Mouse (Mus musculus): Measurements from ENCODE around the gene Trp53i11. TPM values are rescaled to one million over a fixed set of nuclear protein-coding genes. Genes with fewer than 3 reads are reported as not detected.

The Trp53i11 gene
- total and polyA plus RNA-seq, 2 experiments from 2014 or later, result 17.4 to 77.2 TPM

DNA sequence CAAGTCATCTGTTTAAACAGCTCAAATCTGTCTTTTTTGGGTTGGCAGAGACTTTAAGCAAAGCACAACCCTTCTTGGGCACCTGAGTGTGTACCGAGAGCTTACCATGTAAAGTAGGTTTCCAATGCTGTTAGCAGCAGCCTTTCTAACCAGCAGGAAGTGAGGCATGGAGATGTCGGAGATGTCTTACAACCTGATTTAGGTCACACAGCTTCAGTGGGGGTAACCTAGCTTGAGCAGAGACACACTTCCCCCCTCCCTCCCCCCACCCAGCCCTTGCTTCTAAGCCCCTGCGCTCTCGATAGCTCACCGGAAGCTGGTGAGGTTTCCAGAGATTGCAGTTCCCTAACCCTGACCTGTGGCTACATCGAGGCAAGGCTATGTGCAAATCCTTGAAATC lies 17.2 kb downstream of the Trp53i11 start:
- Histone ChIP-seq H3K9ac (replicated peaks; ENCODE audit: low read depth, low read length) (no peak overlapping the region), H3K9me3 (replicated peaks; ENCODE audit: control insufficient read depth, low read length) (no peaks in the 10 kb centered on the region), H3K36me3 (replicated peaks; ENCODE audit: control insufficient read depth, insufficient read depth, low read length) (peaks cover 45% of the 10 kb centered on the region), H3K27me3 (ENCODE audit: control insufficient read depth, insufficient read depth, low read length) (no peaks in the 10 kb centered on the region), H3K4me2 (ENCODE audit: low read depth, low read length) (no peak overlapping the region), H3K27ac (ENCODE audit: low read depth) (no peak overlapping the region), H3K4me3 (ENCODE audit: low read depth, low read length) (no peak overlapping the region), H3K4me1 (ENCODE audit: control insufficient read depth, insufficient read depth) (no peaks in the 10 kb centered on the region)
- 76% methylated on average over 6 of the region's 6 CpGs for WGBS
- TF ChIP-seq EP300 (IDR thresholded peaks at IDR 0.05; ENCODE audit: low read depth) (no peak), CTCF (IDR thresholded peaks at IDR 0.05; ENCODE audit: low read depth) (no peak)
- ATAC-seq (ENCODE audit: insufficient read depth, low read depth) (no peak), DNase-seq (ENCODE audit: low spot score) (no peak)

DNA sequence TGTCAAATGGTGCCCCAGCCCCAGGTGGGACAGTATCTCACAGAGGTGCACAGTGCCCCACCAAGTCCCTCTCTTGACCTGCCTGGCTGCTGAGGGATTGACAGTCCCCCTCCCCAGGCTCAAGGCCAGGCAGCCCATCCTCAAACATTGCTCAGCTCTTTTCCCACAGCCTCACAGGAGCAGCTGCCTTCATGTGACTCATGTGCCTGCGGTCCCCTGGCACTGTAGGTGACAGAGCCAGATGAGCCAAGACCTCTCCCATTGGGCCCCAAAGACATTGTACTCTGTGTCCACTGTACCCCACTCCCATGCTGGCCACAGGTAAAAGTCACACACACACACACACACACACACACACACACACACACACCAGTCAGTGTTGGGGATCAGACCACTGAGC lies 18.8 kb downstream of the Trp53i11 start:
- DNase-seq (ENCODE audit: low spot score) (no peak), ATAC-seq (ENCODE audit: insufficient read depth, low read depth) (no peak)
- TF ChIP-seq EP300 (IDR thresholded peaks at IDR 0.05; ENCODE audit: low read depth) (no peak), CTCF (IDR thresholded peaks at IDR 0.05; ENCODE audit: low read depth) (no peak)
- Histone ChIP-seq H3K27me3 (ENCODE audit: control insufficient read depth, insufficient read depth, low read length) (no peaks in the 10 kb centered on the region), H3K27ac (ENCODE audit: low read depth) (no peak overlapping the region), H3K4me2 (ENCODE audit: low read depth, low read length) (no peak overlapping the region), H3K4me1 (ENCODE audit: control insufficient read depth, insufficient read depth) (no peaks in the 10 kb centered on the region), H3K36me3 (replicated peaks; ENCODE audit: control insufficient read depth, insufficient read depth, low read length) (peaks cover 56% of the 10 kb centered on the region), H3K9me3 (replicated peaks; ENCODE audit: control insufficient read depth, low read length) (no peaks in the 10 kb centered on the region), H3K9ac (replicated peaks; ENCODE audit: low read depth, low read length) (no peak overlapping the region), H3K4me3 (ENCODE audit: low read depth, low read length) (no peak overlapping the region)
- WGBS, result 90% methylated on average over 1 of the region's 1 CpGs

DNA sequence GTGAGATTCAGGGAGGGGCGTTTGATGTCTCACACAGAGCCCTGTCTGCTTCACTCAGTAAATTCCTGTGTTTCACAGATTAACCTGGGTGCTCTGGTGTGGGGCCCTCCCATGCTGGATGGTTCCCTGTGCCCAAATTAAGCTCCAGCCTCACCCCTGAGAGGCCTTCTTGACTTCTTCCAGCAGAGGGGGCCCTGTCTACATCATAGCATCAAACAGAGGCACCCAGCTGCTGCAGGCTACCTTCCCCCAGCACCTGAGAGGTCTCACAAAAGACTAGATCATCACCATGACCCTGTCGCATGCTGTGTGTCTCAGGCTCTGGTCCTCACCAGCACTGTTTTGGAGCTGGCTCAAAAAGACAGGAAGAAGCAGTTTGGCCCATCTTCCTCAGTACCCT lies 25.0 kb downstream of the Trp53i11 start:
- no peak overlapping the region for H3K4me3 ChIP-seq (ENCODE audit: low read depth, low read length)
- no peaks in the 10 kb centered on the region for H3K27me3 ChIP-seq (ENCODE audit: control insufficient read depth, insufficient read depth, low read length)
- DNase-seq (ENCODE audit: low spot score), result no peak
- WGBS, result 78% methylated on average over 2 of the region's 2 CpGs
- TF ChIP-seq EP300 (IDR thresholded peaks at IDR 0.05; ENCODE audit: low read depth) (no peak), CTCF (IDR thresholded peaks at IDR 0.05; ENCODE audit: low read depth) (no peak)
- H3K9ac ChIP-seq (replicated peaks; ENCODE audit: low read depth, low read length), result no peak overlapping the region
- peaks cover 44% of the 10 kb centered on the region for H3K36me3 ChIP-seq (replicated peaks; ENCODE audit: control insufficient read depth, insufficient read depth, low read length)
- H3K27ac ChIP-seq (ENCODE audit: low read depth), result no peak overlapping the region
- H3K4me1 ChIP-seq (ENCODE audit: control insufficient read depth, insufficient read depth), result peaks cover 3% of the 10 kb centered on the region; the same call in 1 of the 2 replicates
- no peak overlapping the region for H3K4me2 ChIP-seq (ENCODE audit: low read depth, low read length)
- no peaks in the 10 kb centered on the region for H3K9me3 ChIP-seq (replicated peaks; ENCODE audit: control insufficient read depth, low read length)
- ATAC-seq (ENCODE audit: insufficient read depth, low read depth), result no peak

- no peak for DNase-seq (ENCODE audit: low spot score)
- Histone ChIP-seq H3K9me3 (replicated peaks; ENCODE audit: control insufficient read depth, low read length) (no peaks in the 10 kb centered on the region), H3K36me3 (replicated peaks; ENCODE audit: control insufficient read depth, insufficient read depth, low read length) (peaks cover 39% of the 10 kb centered on the region), H3K27ac (ENCODE audit: low read depth) (no peak overlapping the region), H3K9ac (replicated peaks; ENCODE audit: low read depth, low read length) (no peak overlapping the region), H3K4me1 (ENCODE audit: control insufficient read depth, insufficient read depth) (peaks cover 4% of the 10 kb centered on the region; the same call in 1 of the 2 replicates), H3K4me3 (ENCODE audit: low read depth, low read length) (no peak overlapping the region), H3K4me2 (ENCODE audit: low read depth, low read length) (no peak overlapping the region), H3K27me3 (ENCODE audit: control insufficient read depth, insufficient read depth, low read length) (no peaks in the 10 kb centered on the region)
- TF ChIP-seq EP300 (IDR thresholded peaks at IDR 0.05; ENCODE audit: low read depth) (no peak), CTCF (IDR thresholded peaks at IDR 0.05; ENCODE audit: low read depth) (no peak)
- ATAC-seq (ENCODE audit: insufficient read depth, low read depth), result no peak
- WGBS, result 88% methylated on average over 2 of the region's 2 CpGs
Observed at GRCm38 (mm10) chr2:93212865-93213264, 25.5 kb downstream of the Trp53i11 start.

DNA sequence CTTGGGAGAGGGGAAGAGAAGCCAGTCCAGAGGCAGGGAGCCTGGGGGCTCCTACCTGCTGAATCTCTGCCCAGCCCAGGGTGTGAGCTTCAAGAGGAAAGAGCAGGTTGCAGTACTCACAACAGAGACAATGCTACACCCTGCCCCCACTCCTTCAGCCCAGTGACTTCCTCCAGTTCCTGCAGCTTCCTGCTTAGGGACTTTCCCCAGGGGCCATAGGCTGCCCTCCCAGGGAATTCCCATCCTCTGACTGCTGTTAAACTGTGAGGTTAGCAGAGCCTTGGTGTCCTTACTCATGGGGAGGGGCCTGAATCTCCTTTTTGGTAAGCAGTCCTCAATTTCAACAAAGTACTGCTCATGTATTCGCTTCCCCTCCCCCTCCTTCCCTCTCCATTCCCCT lies 26.8 kb downstream of the Trp53i11 start:
- no peak overlapping the region for H3K9ac ChIP-seq (replicated peaks; ENCODE audit: low read depth, low read length)
- no peak overlapping the region; the same call in 1 of the 2 replicates for H3K27ac ChIP-seq (ENCODE audit: low read depth)
- H3K4me1 ChIP-seq (ENCODE audit: control insufficient read depth, insufficient read depth), result peaks cover 10% of the 10 kb centered on the region; the same call in 1 of the 2 replicates
- H3K9me3 ChIP-seq (replicated peaks; ENCODE audit: control insufficient read depth, low read length), result no peaks in the 10 kb centered on the region
- no peak overlapping the region for H3K4me2 ChIP-seq (ENCODE audit: low read depth, low read length)
- ATAC-seq (ENCODE audit: insufficient read depth, low read depth), result peak; percentile 49; the same call in 1 of the 2 replicates
- peaks cover 27% of the 10 kb centered on the region for H3K36me3 ChIP-seq (replicated peaks; ENCODE audit: control insufficient read depth, insufficient read depth, low read length)
- TF ChIP-seq EP300 (IDR thresholded peaks at IDR 0.05; ENCODE audit: low read depth) (no peak), CTCF (IDR thresholded peaks at IDR 0.05; ENCODE audit: low read depth) (no peak)
- 76% methylated on average over 1 of the region's 1 CpGs for WGBS
- peak; percentile 37 for DNase-seq (ENCODE audit: low spot score)
- H3K4me3 ChIP-seq (ENCODE audit: low read depth, low read length), result no peak overlapping the region
- no peaks in the 10 kb centered on the region for H3K27me3 ChIP-seq (ENCODE audit: control insufficient read depth, insufficient read depth, low read length)

GRCm38 (mm10) chr2:93215790-93216189 lies 28.4 kb downstream of the Trp53i11 start:
- DNase-seq (ENCODE audit: low spot score) (no peak), ATAC-seq (ENCODE audit: insufficient read depth, low read depth) (no peak)
- Histone ChIP-seq H3K4me1 (ENCODE audit: control insufficient read depth, insufficient read depth) (peaks cover 10% of the 10 kb centered on the region; the same call in 1 of the 2 replicates), H3K27me3 (ENCODE audit: control insufficient read depth, insufficient read depth, low read length) (no peaks in the 10 kb centered on the region), H3K9me3 (replicated peaks; ENCODE audit: control insufficient read depth, low read length) (no peaks in the 10 kb centered on the region), H3K9ac (replicated peaks; ENCODE audit: low read depth, low read length) (no peak overlapping the region), H3K27ac (ENCODE audit: low read depth) (no peak overlapping the region), H3K4me3 (ENCODE audit: low read depth, low read length) (no peak overlapping the region), H3K36me3 (replicated peaks; ENCODE audit: control insufficient read depth, insufficient read depth, low read length) (peaks cover 15% of the 10 kb centered on the region), H3K4me2 (ENCODE audit: low read depth, low read length) (no peak overlapping the region)
- WGBS, result 80% methylated on average over 10 of the region's 10 CpGs
- no peak for TF ChIP-seq EP300 (IDR thresholded peaks at IDR 0.05; ENCODE audit: low read depth)

All from heart, postnatal 0 days (tissue).